In genomic region chr9:80223989-80224635, GRCm38 (mm10) we compare ENCODE assay signal across 20 mouse cellular contexts. TPM values are rescaled to one million over a fixed set of nuclear protein-coding genes. Genes with fewer than 3 reads are reported as not detected.
A peak's percentile ranks its signal among the peaks of the same experiment; 100 is the strongest.
DNase-seq lines count a peak whose midpoint lies in the region; ATAC-seq lines count a peak whose summit lies in the region.
"Had no signal": no experiment of that assay in that cellular context is flagged by ENCODE, and none has a peak within 500 bp of the region (broad histone marks: within the 10 kb centered on the region; RNA-seq: fewer than 3 reads in every experiment).

No protein-coding gene starts in this region.

- no peak overlapping the region for H3K27ac ChIP-seq in limb, embryonic 12.5 days
- H3K27ac ChIP-seq in limb, embryonic 10.5 days = no peak overlapping the region
- no peak overlapping the region for H3K27ac ChIP-seq in embryonic facial prominence, embryonic 13.5 days
- H3K27ac ChIP-seq in limb, embryonic 15.5 days = no peak overlapping the region
- no peak overlapping the region for H3K27ac ChIP-seq in forebrain, embryonic 12.5 days
- H3K27ac ChIP-seq: heart, embryonic 13.5 days; left cerebral cortex, adult 2 months had no signal

- no peak for DNase-seq in limb, embryonic 10.5 days (ENCODE audit: low spot score)
- peak; percentile 34 for DNase-seq in R1 (ENCODE audit: low read depth, low spot score)
- no peak for DNase-seq in lung, postnatal 10 days
- DNase-seq in heart, adult 11 months = no peak
- DNase-seq: cerebellum, adult 11-12 months; cerebellum, postnatal 36 days; heart, postnatal 36 days; kidney, postnatal 25 days; liver, postnatal 0 days; lung, postnatal 36 days; spleen, adult 18-20 months; thymus, postnatal 36 days had no signal

- peak; percentile 68; the same call in 1 of the 2 replicates for ATAC-seq in limb, embryonic 12.5 days (ENCODE audit: insufficient number of reproducible peaks, insufficient read depth, low FRiP score, low TSS enrichment, low read depth)
- peak; percentile 37; the same call in 1 of the 2 replicates for ATAC-seq in embryonic facial prominence, embryonic 13.5 days (ENCODE audit: insufficient number of reproducible peaks, insufficient read depth, low FRiP score, low TSS enrichment, low read depth)
- ATAC-seq in limb, embryonic 15.5 days (ENCODE audit: insufficient number of reproducible peaks, low FRiP score, low TSS enrichment, low read depth) = peak; percentile 80
- no peak for ATAC-seq in forebrain, embryonic 12.5 days (ENCODE audit: low FRiP score)
- ATAC-seq: CD4-positive, CD25-positive, alpha-beta regulatory T cell, adult 4 months; hindbrain, embryonic 16.5 days; liver, postnatal 0 days had no signal

- 72% methylated on average over 11 of the region's 11 CpGs for WGBS in limb, embryonic 12.5 days
- WGBS in limb, embryonic 10.5 days = 78% methylated on average over 11 of the region's 11 CpGs
- WGBS in embryonic facial prominence, embryonic 13.5 days = 73% methylated on average over 11 of the region's 11 CpGs
- 73% methylated on average over 11 of the region's 11 CpGs for WGBS in limb, embryonic 15.5 days
- WGBS in forebrain, embryonic 12.5 days = 87% methylated on average over 11 of the region's 11 CpGs

- H3K4me1 ChIP-seq in limb, embryonic 12.5 days (replicated peaks) = no peaks in the 10 kb centered on the region; the same call in 1 of the 2 replicates
- 0 out of 2 replicates have a peak, but pooled peaks cover 7% of the 10 kb centered on the region for H3K4me1 ChIP-seq in limb, embryonic 10.5 days
- H3K4me1 ChIP-seq in embryonic facial prominence, embryonic 13.5 days = peaks cover 5% of the 10 kb centered on the region; the same call in 1 of the 2 replicates
- H3K4me1 ChIP-seq in limb, embryonic 15.5 days = no peaks in the 10 kb centered on the region
- peaks cover under 1% of the 10 kb centered on the region; the same call in 1 of the 2 replicates for H3K4me1 ChIP-seq in forebrain, embryonic 12.5 days
- H3K4me1 ChIP-seq: heart, embryonic 13.5 days had no signal

- H3K27me3 ChIP-seq in limb, embryonic 12.5 days = no peaks in the 10 kb centered on the region
- H3K27me3 ChIP-seq in limb, embryonic 10.5 days (ENCODE audit: low read depth, poor library complexity, severe bottlenecking) = no peaks in the 10 kb centered on the region
- H3K27me3 ChIP-seq in embryonic facial prominence, embryonic 13.5 days = no peaks in the 10 kb centered on the region
- H3K27me3 ChIP-seq in limb, embryonic 15.5 days = no peaks in the 10 kb centered on the region
- no peaks in the 10 kb centered on the region for H3K27me3 ChIP-seq in forebrain, embryonic 12.5 days
- H3K27me3 ChIP-seq: heart, embryonic 13.5 days had no signal

- no peak overlapping the region for H3K4me2 ChIP-seq in limb, embryonic 12.5 days
- no peak overlapping the region for H3K4me2 ChIP-seq in embryonic facial prominence, embryonic 13.5 days
- H3K4me2 ChIP-seq in limb, embryonic 15.5 days = no peak overlapping the region
- H3K4me2 ChIP-seq in forebrain, embryonic 12.5 days = no peak overlapping the region
- H3K4me2 ChIP-seq: heart, embryonic 13.5 days had no signal

- no peaks in the 10 kb centered on the region for H3K9me3 ChIP-seq in limb, embryonic 12.5 days
- no peaks in the 10 kb centered on the region for H3K9me3 ChIP-seq in limb, embryonic 10.5 days (replicated peaks)
- no peaks in the 10 kb centered on the region for H3K9me3 ChIP-seq in embryonic facial prominence, embryonic 13.5 days
- H3K9me3 ChIP-seq in limb, embryonic 15.5 days = no peaks in the 10 kb centered on the region
- no peaks in the 10 kb centered on the region for H3K9me3 ChIP-seq in forebrain, embryonic 12.5 days
- H3K9me3 ChIP-seq: heart, embryonic 13.5 days had no signal

- no peak overlapping the region for H3K4me3 ChIP-seq in limb, embryonic 12.5 days (replicated peaks)
- no peak overlapping the region for H3K4me3 ChIP-seq in limb, embryonic 10.5 days
- H3K4me3 ChIP-seq in embryonic facial prominence, embryonic 13.5 days = no peak overlapping the region
- H3K4me3 ChIP-seq in limb, embryonic 15.5 days = no peak overlapping the region
- no peak overlapping the region for H3K4me3 ChIP-seq in forebrain, embryonic 12.5 days (replicated peaks)
- H3K4me3 ChIP-seq: heart, embryonic 13.5 days; left cerebral cortex, adult 2 months had no signal

- H3K9ac ChIP-seq in limb, embryonic 12.5 days (replicated peaks) = no peak overlapping the region
- no peak overlapping the region for H3K9ac ChIP-seq in embryonic facial prominence, embryonic 13.5 days
- H3K9ac ChIP-seq in limb, embryonic 15.5 days = no peak overlapping the region
- no peak overlapping the region for H3K9ac ChIP-seq in forebrain, embryonic 12.5 days
- H3K9ac ChIP-seq: heart, embryonic 13.5 days; liver, postnatal 0 days had no signal

- H3K36me3 ChIP-seq in limb, embryonic 12.5 days = no peaks in the 10 kb centered on the region
- H3K36me3 ChIP-seq in limb, embryonic 10.5 days = no peaks in the 10 kb centered on the region
- no peaks in the 10 kb centered on the region for H3K36me3 ChIP-seq in embryonic facial prominence, embryonic 13.5 days
- H3K36me3 ChIP-seq in limb, embryonic 15.5 days = no peaks in the 10 kb centered on the region
- no peaks in the 10 kb centered on the region for H3K36me3 ChIP-seq in forebrain, embryonic 12.5 days (replicated peaks)
- H3K36me3 ChIP-seq: heart, embryonic 13.5 days had no signal

RNA-seq across cellular contexts. Expression of gene Myo6, which starts 59.3 kb away (rescaled TPM):
- polyA plus RNA-seq in limb, embryonic 12.5 days (2016; fragmentation: Nextera tagmentation; extraction: Ambion mirVana) = 10.1 and 11.2 TPM in 2 replicates
- polyA plus RNA-seq in limb, embryonic 10.5 days (2016; fragmentation: Nextera tagmentation; extraction: Ambion mirVana) = 3.3 and 5.9 TPM in 2 replicates
- 16.2 and 17.4 TPM in 2 replicates for polyA plus RNA-seq in embryonic facial prominence, embryonic 13.5 days (2015; fragmentation: Nextera tagmentation; extraction: Ambion mirVana)
- polyA plus RNA-seq in limb, embryonic 15.5 days (2015; fragmentation: Nextera tagmentation; extraction: Ambion mirVana) = 12.1 and 12.4 TPM in 2 replicates
- polyA plus RNA-seq in forebrain, embryonic 12.5 days (2016; fragmentation: Nextera tagmentation; extraction: Ambion mirVana) = 13.5 and 15.1 TPM in 2 replicates
